ENCODE assay signal across 9 mouse cellular contexts in genomic region chr5:50027561-50027960, GRCm38 (mm10). TPM values are rescaled to one million over a fixed set of nuclear protein-coding genes. Genes with fewer than 3 reads are reported as not detected.
DNase-seq lines count a peak whose midpoint lies in the region; ATAC-seq and TF ChIP-seq lines count a peak whose summit lies in the region.
"Had no signal": no experiment of that assay in that cellular context is flagged by ENCODE, and none has a peak within 500 bp of the region (broad histone marks: within the 10 kb centered on the region; RNA-seq: fewer than 3 reads in every experiment).

No protein-coding gene starts in this region.

- DNase-seq in hindbrain, embryonic 10.5 days (ENCODE audit: low spot score) = no peak
- DNase-seq in midbrain, embryonic 14.5 days = peak; percentile 40
- DNase-seq in midbrain, embryonic 10.5 days (ENCODE audit: low spot score) = no peak
- no peak for DNase-seq in cerebellum, adult 2 months
- DNase-seq: cerebellum, adult 8-10 months had no signal

- H3K9me3 ChIP-seq in hindbrain, embryonic 13.5 days = no peaks in the 10 kb centered on the region
- H3K9me3 ChIP-seq in hindbrain, embryonic 10.5 days = no peaks in the 10 kb centered on the region
- no peaks in the 10 kb centered on the region for H3K9me3 ChIP-seq in midbrain, embryonic 14.5 days (ENCODE audit: control insufficient read depth, low read length)
- H3K9me3 ChIP-seq in midbrain, embryonic 10.5 days (replicated peaks) = no peaks in the 10 kb centered on the region
- H3K9me3 ChIP-seq in stomach, embryonic 14.5 days (ENCODE audit: control insufficient read depth, low read depth, low read length) = no peaks in the 10 kb centered on the region

- 0 out of 2 replicates have a peak overlapping the region, but pooled peaks have one; percentile 10 for H3K27ac ChIP-seq in hindbrain, embryonic 13.5 days
- H3K27ac ChIP-seq in hindbrain, embryonic 10.5 days = no peak overlapping the region
- H3K27ac ChIP-seq in midbrain, embryonic 14.5 days (replicated peaks; ENCODE audit: low read depth, low read length) = no peak overlapping the region; the same call in 1 of the 2 replicates
- H3K27ac ChIP-seq in midbrain, embryonic 10.5 days (replicated peaks) = no peak overlapping the region
- peak overlapping the region; percentile 44; the same call in 1 of the 2 replicates for H3K27ac ChIP-seq in embryonic fibroblast, embryonic 13.5 days (ENCODE audit: insufficient read depth, low read length)
- H3K27ac ChIP-seq in stomach, embryonic 14.5 days (ENCODE audit: low read length) = peak overlapping the region; percentile 48; the same call in 1 of the 2 replicates
- no peak overlapping the region for H3K27ac ChIP-seq in cerebellum, adult 2 months (ENCODE audit: insufficient read depth, low read length)
- H3K27ac ChIP-seq: liver, embryonic 14.5 days had no signal

- no peak for TF ChIP-seq CTCF in embryonic fibroblast, embryonic 13.5 days (IDR thresholded peaks at IDR 0.05; ENCODE audit: borderline replicate concordance, insufficient read depth, low read length)
- TF ChIP-seq CTCF in cerebellum, adult 2 months (IDR thresholded peaks at IDR 0.05; ENCODE audit: borderline replicate concordance, insufficient read depth, low read depth, low read length) = no peak

- 53% methylated on average over 5 of the region's 5 CpGs for WGBS in hindbrain, embryonic 13.5 days
- WGBS in hindbrain, embryonic 10.5 days = 87% methylated on average over 5 of the region's 5 CpGs
- WGBS in midbrain, embryonic 14.5 days = 62% methylated on average over 5 of the region's 5 CpGs
- 77% methylated on average over 5 of the region's 5 CpGs for WGBS in midbrain, embryonic 10.5 days
- 44% methylated on average over 5 of the region's 5 CpGs for WGBS in stomach, embryonic 14.5 days
- WGBS in cerebellum, adult 2 months = 38% methylated on average over 5 of the region's 5 CpGs

- ATAC-seq in hindbrain, embryonic 13.5 days (ENCODE audit: low FRiP score) = peak; percentile 60; the same call in 1 of the 2 replicates
- no peak for ATAC-seq in midbrain, embryonic 14.5 days (ENCODE audit: low FRiP score, low TSS enrichment)
- no peak for ATAC-seq in stomach, embryonic 14.5 days (ENCODE audit: insufficient number of reproducible peaks, insufficient read depth, low FRiP score, low read depth)

- H3K4me1 ChIP-seq in hindbrain, embryonic 13.5 days (replicated peaks) = peaks cover 21% of the 10 kb centered on the region
- no peaks in the 10 kb centered on the region for H3K4me1 ChIP-seq in hindbrain, embryonic 10.5 days (replicated peaks)
- no peaks in the 10 kb centered on the region; the same call in 1 of the 2 replicates for H3K4me1 ChIP-seq in midbrain, embryonic 14.5 days (ENCODE audit: control insufficient read depth, insufficient read depth, low read length)
- peaks cover 28% of the 10 kb centered on the region for H3K4me1 ChIP-seq in midbrain, embryonic 10.5 days
- peaks cover 16% of the 10 kb centered on the region for H3K4me1 ChIP-seq in embryonic fibroblast, embryonic 13.5 days (ENCODE audit: control insufficient read depth, insufficient read depth, low read length)
- peaks cover 26% of the 10 kb centered on the region for H3K4me1 ChIP-seq in stomach, embryonic 14.5 days (ENCODE audit: control insufficient read depth, insufficient read depth, low read length)
- H3K4me1 ChIP-seq in cerebellum, adult 2 months (ENCODE audit: control insufficient read depth, insufficient read depth, low read length) = no peaks in the 10 kb centered on the region

- H3K4me3 ChIP-seq in hindbrain, embryonic 13.5 days = no peak overlapping the region
- no peak overlapping the region for H3K4me3 ChIP-seq in hindbrain, embryonic 10.5 days
- no peak overlapping the region for H3K4me3 ChIP-seq in midbrain, embryonic 14.5 days (replicated peaks; ENCODE audit: low read depth, low read length)
- H3K4me3 ChIP-seq in midbrain, embryonic 10.5 days = no peak overlapping the region
- H3K4me3 ChIP-seq in embryonic fibroblast, embryonic 13.5 days (ENCODE audit: insufficient read depth, low read length) = no peak overlapping the region
- no peak overlapping the region for H3K4me3 ChIP-seq in stomach, embryonic 14.5 days (ENCODE audit: low read depth, low read length)
- H3K4me3 ChIP-seq in cerebellum, adult 2 months (replicated peaks; ENCODE audit: insufficient read depth, low read depth, low read length) = no peak overlapping the region

- H3K4me2 ChIP-seq in hindbrain, embryonic 13.5 days = no peak overlapping the region
- no peak overlapping the region for H3K4me2 ChIP-seq in midbrain, embryonic 14.5 days (ENCODE audit: low read length)
- H3K4me2 ChIP-seq in stomach, embryonic 14.5 days (replicated peaks; ENCODE audit: low read depth, low read length) = no peak overlapping the region

- no peak for TF ChIP-seq POLR2A in embryonic fibroblast, embryonic 13.5 days (IDR thresholded peaks at IDR 0.05; ENCODE audit: low read depth, low read length)
- TF ChIP-seq POLR2A in cerebellum, adult 2 months (IDR thresholded peaks at IDR 0.05; ENCODE audit: borderline replicate concordance, insufficient read depth, low read length) = no peak

- no peaks in the 10 kb centered on the region for H3K27me3 ChIP-seq in hindbrain, embryonic 13.5 days
- H3K27me3 ChIP-seq in hindbrain, embryonic 10.5 days (ENCODE audit: insufficient read depth, poor library complexity, severe bottlenecking) = no peaks in the 10 kb centered on the region
- H3K27me3 ChIP-seq in midbrain, embryonic 14.5 days (ENCODE audit: control insufficient read depth, insufficient read depth, low read length) = no peaks in the 10 kb centered on the region
- H3K27me3 ChIP-seq in midbrain, embryonic 10.5 days (ENCODE audit: low read depth, poor library complexity, severe bottlenecking) = no peaks in the 10 kb centered on the region
- no peaks in the 10 kb centered on the region for H3K27me3 ChIP-seq in stomach, embryonic 14.5 days (ENCODE audit: control insufficient read depth, insufficient read depth, low read length)
- no peaks in the 10 kb centered on the region for H3K27me3 ChIP-seq in cerebellum, adult 2 months (ENCODE audit: control insufficient read depth, insufficient read depth, low read length)

- H3K9ac ChIP-seq in hindbrain, embryonic 13.5 days = no peak overlapping the region; the same call in 1 of the 2 replicates
- peak overlapping the region; percentile 9; the same call in 1 of the 2 replicates for H3K9ac ChIP-seq in midbrain, embryonic 14.5 days (replicated peaks; ENCODE audit: low read length)
- no peak overlapping the region for H3K9ac ChIP-seq in stomach, embryonic 14.5 days (replicated peaks; ENCODE audit: low read depth, low read length)
- H3K9ac ChIP-seq: liver, embryonic 14.5 days had no signal

- H3K36me3 ChIP-seq in hindbrain, embryonic 13.5 days = peaks cover 19% of the 10 kb centered on the region
- peaks cover 27% of the 10 kb centered on the region for H3K36me3 ChIP-seq in hindbrain, embryonic 10.5 days
- peaks cover 13% of the 10 kb centered on the region; the same call in 1 of the 2 replicates for H3K36me3 ChIP-seq in midbrain, embryonic 14.5 days (ENCODE audit: control insufficient read depth, insufficient read depth, low read length)
- peaks cover 25% of the 10 kb centered on the region for H3K36me3 ChIP-seq in midbrain, embryonic 10.5 days
- peaks cover 2% of the 10 kb centered on the region; the same call in 1 of the 2 replicates for H3K36me3 ChIP-seq in stomach, embryonic 14.5 days (ENCODE audit: control insufficient read depth, insufficient read depth, low read length)

RNA-seq across cellular contexts. Expression of gene Adgra3, which starts 31.2 kb away (rescaled TPM):
- 17.7 and 19.6 TPM in 2 replicates for polyA plus RNA-seq in hindbrain, embryonic 13.5 days (2015; fragmentation: Nextera tagmentation; extraction: Ambion mirVana)
- polyA plus RNA-seq in hindbrain, embryonic 10.5 days (2016; fragmentation: Nextera tagmentation; extraction: Ambion mirVana) = 34.2 and 38.7 TPM in 2 replicates
- polyA plus RNA-seq in midbrain, embryonic 14.5 days (2014; fragmentation: Nextera tagmentation; extraction: Ambion mirVana) = 16.4 and 25.2 TPM in 2 replicates
- 37.1 and 38.6 TPM in 2 replicates for polyA plus RNA-seq in midbrain, embryonic 10.5 days (2016; fragmentation: Nextera tagmentation; extraction: Ambion mirVana)
- polyA plus RNA-seq in embryonic fibroblast, embryonic 13.5 days (2011; ENCODE audit: insufficient read length, low read depth, missing spikeins) = 44.7 and 53.3 TPM in 2 replicates
- polyA plus RNA-seq in stomach, embryonic 14.5 days (2014; fragmentation: Nextera tagmentation; extraction: Ambion mirVana) = 29.7 and 35.0 TPM in 2 replicates
- 10.6 and 11.4 TPM in 2 replicates for polyA plus RNA-seq in cerebellum, adult 2 months (2012; rRNA removed)

Comparison
In these comparisons a context has a peak if more than half of its experiments do, and no peak if none do; other contexts are left out.
1. H3K27ac ChIP-seq: peak in hindbrain, embryonic 13.5 days (single experiment), embryonic fibroblast, embryonic 13.5 days (single experiment) and stomach, embryonic 14.5 days (single experiment); none in hindbrain, embryonic 10.5 days (single experiment), midbrain, embryonic 14.5 days (single experiment), midbrain, embryonic 10.5 days (single experiment) and cerebellum, adult 2 months (single experiment).